Mouse (Mus musculus): ENCODE data around the gene Ank3. TPM values are rescaled to one million over a fixed set of nuclear protein-coding genes. Genes with fewer than 3 reads are reported as not detected.
A peak's percentile ranks its signal among the peaks of the same experiment; 100 is the strongest.

The Ank3 gene
- total and polyA plus RNA-seq, 2 experiments from 2014 or later, result 66.6 to 253 TPM

GRCm38 (mm10) chr10:69389511-69389910, 9.1 kb upstream of the Ank3 start:
- no peak overlapping the region for H3K27ac ChIP-seq (ENCODE audit: low read depth, low read length)
- H3K4me1 ChIP-seq (ENCODE audit: insufficient read depth, low read length), result no peaks in the 10 kb centered on the region
- no peak overlapping the region for H3K4me3 ChIP-seq (ENCODE audit: low read depth, low read length)
- ATAC-seq (ENCODE audit: low FRiP score) (no peak), DNase-seq (ENCODE audit: low spot score) (no peak)
- no peaks in the 10 kb centered on the region for H3K9me3 ChIP-seq (ENCODE audit: low read length)
- H3K27me3 ChIP-seq (ENCODE audit: insufficient read depth, low read length), result no peaks in the 10 kb centered on the region
- no peak for TF ChIP-seq CTCF (IDR thresholded peaks at IDR 0.05)
- no peaks in the 10 kb centered on the region for H3K36me3 ChIP-seq (ENCODE audit: insufficient read depth, low read length)
- no peak overlapping the region for H3K9ac ChIP-seq (replicated peaks; ENCODE audit: low read length, poor library complexity, severe bottlenecking)
- 93% methylated on average over 4 of the region's 4 CpGs for WGBS
- H3K4me2 ChIP-seq (ENCODE audit: low read depth, low read length, poor library complexity, severe bottlenecking), result no peak overlapping the region

DNA sequence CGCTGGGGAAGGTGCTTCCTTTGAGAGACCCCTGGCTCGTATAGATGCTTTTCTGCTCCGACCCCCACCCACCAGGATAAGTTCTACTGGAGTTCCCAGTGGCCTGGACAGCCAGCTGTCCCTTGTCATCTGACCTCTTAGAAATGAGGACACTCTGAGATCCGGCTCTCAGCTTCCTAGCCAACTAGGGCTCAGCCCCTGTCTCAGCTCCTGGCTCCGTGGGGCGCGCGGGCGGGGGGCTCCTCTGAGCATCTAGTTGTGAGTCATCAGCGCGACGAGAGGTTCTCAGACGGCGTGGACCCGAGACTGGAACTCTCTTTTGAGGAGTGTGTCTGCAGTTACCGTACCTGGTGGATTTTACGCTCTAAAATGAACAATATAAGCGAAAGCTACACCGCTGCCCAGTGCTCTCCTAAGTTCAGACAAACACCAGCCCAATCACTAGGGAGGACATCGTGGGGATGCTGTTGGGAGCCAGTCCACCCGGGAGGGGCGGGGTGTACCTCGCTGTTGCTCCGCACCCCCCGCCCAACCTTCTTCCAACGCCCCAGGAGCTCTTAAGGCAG, 293 bp upstream of the Ank3 start:
- under 1% methylated on average over 26 of the region's 26 CpGs for WGBS
- Histone ChIP-seq H3K27ac (ENCODE audit: low read depth, low read length) (no peak overlapping the region), H3K4me2 (ENCODE audit: low read depth, low read length, poor library complexity, severe bottlenecking) (peak overlapping the region; percentile 100), H3K9me3 (ENCODE audit: low read length) (no peaks in the 10 kb centered on the region), H3K4me1 (ENCODE audit: insufficient read depth, low read length) (peaks cover 16% of the 10 kb centered on the region), H3K36me3 (ENCODE audit: insufficient read depth, low read length) (no peaks in the 10 kb centered on the region), H3K9ac (replicated peaks; ENCODE audit: low read length, poor library complexity, severe bottlenecking) (peak overlapping the region; percentile 52), H3K4me3 (ENCODE audit: low read depth, low read length) (peak overlapping the region; percentile 64), H3K27me3 (ENCODE audit: insufficient read depth, low read length) (peaks cover 31% of the 10 kb centered on the region)
- no peak for TF ChIP-seq CTCF (IDR thresholded peaks at IDR 0.05)
- ATAC-seq (ENCODE audit: low FRiP score) (no peak), DNase-seq (ENCODE audit: low spot score) (no peak)

GRCm38 (mm10) chr10:69399814-69400385, 1.3 kb downstream of the Ank3 start:
- Histone ChIP-seq H3K36me3 (ENCODE audit: insufficient read depth, low read length) (no peaks in the 10 kb centered on the region), H3K4me3 (ENCODE audit: low read depth, low read length) (peak overlapping the region; percentile 64), H3K9ac (replicated peaks; ENCODE audit: low read length, poor library complexity, severe bottlenecking) (no peak overlapping the region), H3K27me3 (ENCODE audit: insufficient read depth, low read length) (peaks cover 31% of the 10 kb centered on the region), H3K27ac (ENCODE audit: low read depth, low read length) (no peak overlapping the region), H3K4me2 (ENCODE audit: low read depth, low read length, poor library complexity, severe bottlenecking) (peak overlapping the region; percentile 100), H3K4me1 (ENCODE audit: insufficient read depth, low read length) (peaks cover 16% of the 10 kb centered on the region), H3K9me3 (ENCODE audit: low read length) (no peaks in the 10 kb centered on the region)
- ATAC-seq (ENCODE audit: low FRiP score) (no peak), DNase-seq (ENCODE audit: low spot score) (no peak)
- WGBS, result 3% methylated on average over 17 of the region's 17 CpGs
- TF ChIP-seq CTCF (IDR thresholded peaks at IDR 0.05), result no peak

GRCm38 (mm10) chr10:69405431-69405830, 6.9 kb downstream of the Ank3 start:
- Histone ChIP-seq H3K27ac (ENCODE audit: low read depth, low read length) (no peak overlapping the region), H3K4me1 (ENCODE audit: insufficient read depth, low read length) (peaks cover 1% of the 10 kb centered on the region; the same call in 1 of the 2 replicates), H3K9me3 (ENCODE audit: low read length) (no peaks in the 10 kb centered on the region), H3K4me2 (ENCODE audit: low read depth, low read length, poor library complexity, severe bottlenecking) (no peak overlapping the region), H3K36me3 (ENCODE audit: insufficient read depth, low read length) (no peaks in the 10 kb centered on the region), H3K9ac (replicated peaks; ENCODE audit: low read length, poor library complexity, severe bottlenecking) (no peak overlapping the region), H3K27me3 (ENCODE audit: insufficient read depth, low read length) (peaks cover 10% of the 10 kb centered on the region), H3K4me3 (ENCODE audit: low read depth, low read length) (no peak overlapping the region)
- 75% methylated on average over 4 of the region's 4 CpGs for WGBS
- DNase-seq (ENCODE audit: low spot score) (no peak), ATAC-seq (ENCODE audit: low FRiP score) (no peak)
- TF ChIP-seq CTCF (IDR thresholded peaks at IDR 0.05), result no peak

- H3K4me2 ChIP-seq (ENCODE audit: low read depth, low read length, poor library complexity, severe bottlenecking), result no peak overlapping the region
- H3K4me1 ChIP-seq (ENCODE audit: insufficient read depth, low read length), result no peaks in the 10 kb centered on the region
- no peak overlapping the region for H3K9ac ChIP-seq (replicated peaks; ENCODE audit: low read length, poor library complexity, severe bottlenecking)
- no peaks in the 10 kb centered on the region for H3K36me3 ChIP-seq (ENCODE audit: insufficient read depth, low read length)
- no peaks in the 10 kb centered on the region for H3K27me3 ChIP-seq (ENCODE audit: insufficient read depth, low read length)
- no peak overlapping the region for H3K27ac ChIP-seq (ENCODE audit: low read depth, low read length)
- DNase-seq (ENCODE audit: low spot score), result no peak
- TF ChIP-seq CTCF (IDR thresholded peaks at IDR 0.05), result no peak
- ATAC-seq (ENCODE audit: low FRiP score), result no peak
- 69% methylated on average over 12 of the region's 12 CpGs for WGBS
- no peaks in the 10 kb centered on the region for H3K9me3 ChIP-seq (ENCODE audit: low read length)
- H3K4me3 ChIP-seq (ENCODE audit: low read depth, low read length), result no peak overlapping the region
Measured at GRCm38 (mm10) chr10:69414888-69415287, 16.3 kb downstream of the Ank3 start.

DNA sequence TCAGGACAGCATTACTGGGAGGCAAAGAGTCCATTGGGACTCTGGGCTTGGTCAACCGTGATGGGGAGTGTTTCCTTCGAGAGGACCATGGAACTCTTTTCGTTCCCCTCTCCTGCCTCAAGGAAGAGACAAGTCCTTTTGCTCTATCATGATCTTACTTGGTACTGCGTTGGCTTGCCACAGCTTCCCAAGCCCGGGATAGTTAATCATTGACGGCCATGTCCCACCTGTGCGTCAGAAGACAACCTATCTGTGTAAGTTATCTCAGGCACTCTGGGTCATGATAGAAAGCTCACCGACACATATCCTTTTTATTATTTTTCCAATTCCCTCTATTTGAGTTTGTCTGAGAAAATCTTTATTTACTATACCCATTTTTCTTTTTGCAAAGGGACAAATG, 20.1 kb downstream of the Ank3 start:
- ATAC-seq (ENCODE audit: low FRiP score) (no peak), DNase-seq (ENCODE audit: low spot score) (no peak)
- 95% methylated on average over 8 of the region's 8 CpGs for WGBS
- Histone ChIP-seq H3K4me1 (ENCODE audit: insufficient read depth, low read length) (no peaks in the 10 kb centered on the region), H3K4me2 (ENCODE audit: low read depth, low read length, poor library complexity, severe bottlenecking) (no peak overlapping the region), H3K4me3 (ENCODE audit: low read depth, low read length) (no peak overlapping the region), H3K9me3 (ENCODE audit: low read length) (no peaks in the 10 kb centered on the region), H3K9ac (replicated peaks; ENCODE audit: low read length, poor library complexity, severe bottlenecking) (no peak overlapping the region), H3K27me3 (ENCODE audit: insufficient read depth, low read length) (no peaks in the 10 kb centered on the region), H3K27ac (ENCODE audit: low read depth, low read length) (no peak overlapping the region), H3K36me3 (ENCODE audit: insufficient read depth, low read length) (no peaks in the 10 kb centered on the region)
- no peak for TF ChIP-seq CTCF (IDR thresholded peaks at IDR 0.05)
